Mouse (Mus musculus): Measurements from ENCODE around the gene Fcrls. TPM values are rescaled to one million over a fixed set of nuclear protein-coding genes. Genes with fewer than 3 reads are reported as not detected.

Fcrls gene
- polyA plus RNA-seq (2012; rRNA removed), result 0.37 and 0.43 TPM in 2 replicates

GRCm38 (mm10) chr3:87263436-87263835 is at the start of gene Fcrls:
Fcrls (minus strand) TSS chr3:87263738.

Other genes with a start within 250 kb of the Fcrls start
- gene Kirrel, start 89.0 kb downstream of the Fcrls start, polyA plus RNA-seq (2012; rRNA removed), result 0.85 and 0.89 TPM in 2 replicates
- gene Cd5l, start 94.1 kb upstream of the Fcrls start, polyA plus RNA-seq (2012; rRNA removed), result 45.7 and 63.2 TPM in 2 replicates
- gene Fcrl1, start 112.6 kb upstream of the Fcrls start, polyA plus RNA-seq (2012; rRNA removed), result 0.38 and 0.69 TPM in 2 replicates
- 0.01 TPM in 1 of 2 replicates, not detected in the other for gene Fcrl5, start 172.0 kb upstream of the Fcrls start, polyA plus RNA-seq (2012; rRNA removed)